Mouse (Mus musculus) cerebellum, postnatal 4 days (tissue): Measurements from ENCODE around the gene 3830403N18Rik.
"Not testable (repeated sequence)": the region's sequence is repeated elsewhere in the genome, so short reads cannot be mapped to it uniquely, and the experiment has no call there.

ENCODE experiments used
- DNase-seq, 2 experiments: peaks; one replicate each; pipeline ENCODE4 v3.0.0; 2022; ENCODE audit warnings: low spot score in 2 of 2, mixed read lengths in 1 of 2

The 3830403N18Rik gene

GRCm38 (mm10) chrX:56136336-56136909, at the start of gene 3830403N18Rik:
3830403N18Rik (plus strand) TSS chrX:56136572.
- DNase-seq, result not testable (repeated sequence)

- DNase-seq, result no peak
These were observed 15.0 kb downstream of the 3830403N18Rik start for GRCm38 (mm10) chrX:56151396-56151795.

- not testable (repeated sequence) for DNase-seq
These were observed 50.1 kb downstream of the 3830403N18Rik start for GRCm38 (mm10) chrX:56186449-56186848.
